Mouse (Mus musculus) embryonic facial prominence, embryonic 13.5 days (tissue): ENCODE measurements around the gene Cry2. TPM values are rescaled to one million over a fixed set of nuclear protein-coding genes. Genes with fewer than 3 reads are reported as not detected.

Source experiments
- ATAC-seq: fragments of 200-750 bp; cut with Nextera tagmentation; 2 replicates; pipeline ENCODE4 v1.8.0; 2017; ENCODE audit warnings: low read depth; ENCODE audit not compliant: insufficient number of reproducible peaks, insufficient read depth, low FRiP score, low TSS enrichment
- H3K27ac ChIP-seq: fragments of 300-500 bp; sonication (generic); 2 replicates; pipeline ENCODE4 v1.5.1; 2015; ENCODE audit warnings: moderate library complexity, mild to moderate bottlenecking, inconsistent platforms
- H3K27me3 ChIP-seq: fragments of 300-500 bp; sonication (generic); 2 replicates; pipeline ENCODE4 v1.6.1; 2015; ENCODE audit warnings: mild to moderate bottlenecking, inconsistent platforms
- H3K36me3 ChIP-seq: fragments of 300-500 bp; sonication (generic); 2 replicates; pipeline ENCODE4 v1.6.1; 2015; ENCODE audit warnings: mild to moderate bottlenecking, inconsistent platforms
- H3K4me1 ChIP-seq: fragments of 300-500 bp; sonication (generic); 2 replicates; pipeline ENCODE4 v1.6.1; 2015; ENCODE audit warnings: inconsistent platforms
- H3K4me2 ChIP-seq: fragments of 300-500 bp; sonication (generic); 2 replicates; pipeline ENCODE4 v1.6.1; 2015; ENCODE audit warnings: moderate library complexity, mild to moderate bottlenecking, inconsistent platforms
- H3K4me3 ChIP-seq: fragments of 300-500 bp; sonication (generic); 2 replicates; pipeline ENCODE4 v1.5.1; 2015; ENCODE audit warnings: mild to moderate bottlenecking, inconsistent platforms
- H3K9ac ChIP-seq: fragments of 300-500 bp; sonication (generic); 2 replicates; pipeline ENCODE4 v1.6.1; 2015; ENCODE audit warnings: mild to moderate bottlenecking, inconsistent platforms
- H3K9me3 ChIP-seq: fragments of 300-500 bp; sonication (generic); 2 replicates; pipeline ENCODE4 v1.6.1; 2016; ENCODE audit warnings: inconsistent platforms
- WGBS: fragments of 180-500 bp; shearing (Covaris S2); methylation state at CpG from one replicate; pipeline ENCODE4 v1.1.7; 2015; ENCODE audit warnings: mixed read lengths; 5-methylcytosine and 5-hydroxymethylcytosine counted together
- polyA plus RNA-seq: library from polyadenylated mRNA; unstranded; fragments of >200 nt; fragmentation: Nextera tagmentation; extraction: Ambion mirVana; gene quantifications from 2 replicates; pipeline ENCODE4 v1.2.1, GENCODE M21; 2015

Gene Cry2
- polyA plus RNA-seq, 1 experiment from 2014 or later = 28.2 TPM

- Histone ChIP-seq H3K4me3 (no peak overlapping the region), H3K27ac (no peak overlapping the region), H3K27me3 (no peaks in the 10 kb centered on the region), H3K4me1 (peaks cover 68% of the 10 kb centered on the region), H3K4me2 (no peak overlapping the region), H3K9ac (no peak overlapping the region), H3K9me3 (no peaks in the 10 kb centered on the region), H3K36me3 (peaks cover 13% of the 10 kb centered on the region)
- 74% methylated on average over 2 of the region's 2 CpGs for WGBS
- ATAC-seq = no peak
Observed at GRCm38 (mm10) chr2:92430089-92430488, 3.8 kb downstream of the Cry2 start.

- Histone ChIP-seq H3K4me2 (no peak overlapping the region), H3K4me1 (peaks cover 69% of the 10 kb centered on the region)
- ATAC-seq = peak; percentile 80
Observed at GRCm38 (mm10) chr2:92427882-92428281, 6.0 kb downstream of the Cry2 start.

GRCm38 (mm10) chr2:92426426-92426825 lies 7.4 kb downstream of the Cry2 start:
- Histone ChIP-seq H3K4me2 (no peak overlapping the region), H3K9me3 (no peaks in the 10 kb centered on the region), H3K36me3 (peaks cover 49% of the 10 kb centered on the region), H3K9ac (no peak overlapping the region), H3K4me1 (peaks cover 54% of the 10 kb centered on the region), H3K4me3 (no peak overlapping the region), H3K27ac (peak overlapping the region; percentile 55), H3K27me3 (no peaks in the 10 kb centered on the region)
- WGBS = 90% methylated on average over 3 of the region's 3 CpGs
- ATAC-seq = no peak

More at GRCm38 (mm10) chr2:92427882-92428281, 6.0 kb downstream of the Cry2 start:
- H3K9me3 ChIP-seq = no peaks in the 10 kb centered on the region
- H3K36me3 ChIP-seq = peaks cover 35% of the 10 kb centered on the region
- H3K27ac ChIP-seq = peak overlapping the region; percentile 71
- no peaks in the 10 kb centered on the region for H3K27me3 ChIP-seq
- no peak overlapping the region for H3K4me3 ChIP-seq
- 38% methylated on average over 6 of the region's 6 CpGs for WGBS
- no peak overlapping the region for H3K9ac ChIP-seq

GRCm38 (mm10) chr2:92425366-92425765 lies 8.5 kb downstream of the Cry2 start:
- Histone ChIP-seq H3K27ac (peak overlapping the region; percentile 48; the same call in 1 of the 2 replicates), H3K9ac (no peak overlapping the region), H3K4me2 (no peak overlapping the region), H3K4me3 (no peak overlapping the region), H3K9me3 (no peaks in the 10 kb centered on the region), H3K4me1 (peaks cover 44% of the 10 kb centered on the region), H3K36me3 (peaks cover 59% of the 10 kb centered on the region), H3K27me3 (no peaks in the 10 kb centered on the region)
- WGBS = 94% methylated on average over 4 of the region's 4 CpGs
- ATAC-seq = no peak

GRCm38 (mm10) chr2:92424462-92425308 lies 9.2 kb downstream of the Cry2 start:
- Histone ChIP-seq H3K4me3 (no peak overlapping the region), H3K9me3 (no peaks in the 10 kb centered on the region), H3K9ac (no peak overlapping the region), H3K4me1 (peaks cover 43% of the 10 kb centered on the region), H3K27me3 (no peaks in the 10 kb centered on the region), H3K4me2 (no peak overlapping the region), H3K36me3 (peaks cover 66% of the 10 kb centered on the region), H3K27ac (peak overlapping the region; percentile 58; the same call in 1 of the 2 replicates)
- 84% methylated on average over 9 of the region's 9 CpGs for WGBS
- no peak for ATAC-seq

- H3K27ac ChIP-seq = peak overlapping the region; percentile 58; the same call in 1 of the 2 replicates
- no peak overlapping the region for H3K4me2 ChIP-seq
- H3K9me3 ChIP-seq = no peaks in the 10 kb centered on the region
- H3K27me3 ChIP-seq = no peaks in the 10 kb centered on the region
- no peak overlapping the region for H3K9ac ChIP-seq
- peaks cover 35% of the 10 kb centered on the region for H3K4me1 ChIP-seq
- peaks cover 74% of the 10 kb centered on the region for H3K36me3 ChIP-seq
- WGBS = 83% methylated on average over 9 of the region's 9 CpGs
- no peak overlapping the region for H3K4me3 ChIP-seq
- ATAC-seq = no peak; the same call in 1 of the 2 replicates
Observed at GRCm38 (mm10) chr2:92423702-92424461, 10.0 kb downstream of the Cry2 start.

GRCm38 (mm10) chr2:92423156-92423555 lies 10.7 kb downstream of the Cry2 start:
- Histone ChIP-seq H3K4me1 (peaks cover 27% of the 10 kb centered on the region), H3K9ac (no peak overlapping the region), H3K27ac (no peak overlapping the region), H3K4me2 (no peak overlapping the region), H3K27me3 (no peaks in the 10 kb centered on the region), H3K36me3 (peaks cover 81% of the 10 kb centered on the region), H3K9me3 (no peaks in the 10 kb centered on the region), H3K4me3 (no peak overlapping the region)
- WGBS = 90% methylated on average over 9 of the region's 9 CpGs
- ATAC-seq = no peak

- ATAC-seq = no peak
Observed at GRCm38 (mm10) chr2:92422388-92423135, 11.3 kb downstream of the Cry2 start.

GRCm38 (mm10) chr2:92421723-92422387 lies 12.0 kb downstream of the Cry2 start:
- Histone ChIP-seq H3K27me3 (no peaks in the 10 kb centered on the region), H3K9ac (no peak overlapping the region), H3K27ac (no peak overlapping the region), H3K36me3 (peaks cover 91% of the 10 kb centered on the region), H3K4me1 (peaks cover 21% of the 10 kb centered on the region; the same call in 1 of the 2 replicates), H3K4me3 (no peak overlapping the region), H3K9me3 (no peaks in the 10 kb centered on the region), H3K4me2 (no peak overlapping the region)
- 86% methylated on average over 7 of the region's 7 CpGs for WGBS
- no peak for ATAC-seq

More at GRCm38 (mm10) chr2:92422388-92423135, 11.3 kb downstream of the Cry2 start:
- WGBS = 76% methylated on average over 10 of the region's 10 CpGs
- H3K9me3 ChIP-seq = no peaks in the 10 kb centered on the region
- H3K27me3 ChIP-seq = no peaks in the 10 kb centered on the region
- peaks cover 23% of the 10 kb centered on the region; the same call in 1 of the 2 replicates for H3K4me1 ChIP-seq
- no peak overlapping the region for H3K4me3 ChIP-seq
- H3K36me3 ChIP-seq = peaks cover 86% of the 10 kb centered on the region
- H3K27ac ChIP-seq = no peak overlapping the region
- no peak overlapping the region for H3K4me2 ChIP-seq
- no peak overlapping the region for H3K9ac ChIP-seq

- Histone ChIP-seq H3K27ac (no peak overlapping the region), H3K4me3 (no peak overlapping the region), H3K4me2 (no peak overlapping the region), H3K9ac (no peak overlapping the region), H3K27me3 (no peaks in the 10 kb centered on the region), H3K4me1 (no peaks in the 10 kb centered on the region), H3K9me3 (no peaks in the 10 kb centered on the region), H3K36me3 (peaks cover 98% of the 10 kb centered on the region)
- no peak for ATAC-seq
- WGBS = 92% methylated on average over 10 of the region's 10 CpGs
Observed at GRCm38 (mm10) chr2:92411705-92412104, 22.1 kb downstream of the Cry2 start.
